Mouse (Mus musculus) liver, adult (tissue): ENCODE results near the gene Cbx3.

ENCODE experiments used
- GATA4 ChIP-seq: IDR thresholded peaks from 2 replicates; pipeline ENCODE4 v1.6.1; 2014; ENCODE audit warnings: mild to moderate bottlenecking, low read length; ENCODE audit not compliant: insufficient replicate concordance

Cbx3 gene

DNA sequence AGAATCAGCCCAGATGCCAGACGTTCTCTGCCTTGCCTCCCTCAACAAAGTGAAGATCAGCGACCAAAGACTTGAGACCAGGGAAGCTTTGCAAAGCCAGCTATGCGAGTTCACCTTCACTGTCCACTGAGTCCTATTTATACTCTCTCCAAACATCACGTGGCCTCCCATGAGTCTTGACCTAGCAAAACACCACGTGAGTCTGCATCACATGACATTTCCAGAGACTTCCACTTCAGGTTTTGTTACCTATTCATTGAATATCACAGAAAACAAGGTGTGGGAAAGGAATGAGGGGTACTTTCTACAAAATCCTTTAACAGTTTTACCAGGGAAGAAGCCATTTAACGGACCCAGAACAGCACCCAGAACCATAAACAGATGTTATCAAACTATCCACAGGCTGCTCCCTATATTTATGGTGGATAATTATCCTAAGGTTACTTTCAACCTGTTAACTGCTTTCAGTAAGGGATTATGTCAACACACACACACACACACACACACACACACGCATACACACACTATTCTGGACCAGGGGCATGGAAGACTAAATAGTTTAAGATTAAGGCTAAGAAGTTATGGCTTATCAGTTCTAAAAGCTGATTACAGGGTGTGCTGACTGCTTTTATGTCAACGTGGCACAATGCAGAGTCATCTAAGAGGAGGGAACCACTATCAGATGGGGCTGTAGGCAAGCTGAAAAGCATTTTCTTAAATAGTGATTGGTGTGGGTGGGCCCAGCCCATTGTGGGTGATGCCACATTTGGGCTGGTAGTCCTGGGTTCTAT lies 27.4 kb downstream of the Cbx3 start:
- no peak for TF ChIP-seq GATA4

DNA sequence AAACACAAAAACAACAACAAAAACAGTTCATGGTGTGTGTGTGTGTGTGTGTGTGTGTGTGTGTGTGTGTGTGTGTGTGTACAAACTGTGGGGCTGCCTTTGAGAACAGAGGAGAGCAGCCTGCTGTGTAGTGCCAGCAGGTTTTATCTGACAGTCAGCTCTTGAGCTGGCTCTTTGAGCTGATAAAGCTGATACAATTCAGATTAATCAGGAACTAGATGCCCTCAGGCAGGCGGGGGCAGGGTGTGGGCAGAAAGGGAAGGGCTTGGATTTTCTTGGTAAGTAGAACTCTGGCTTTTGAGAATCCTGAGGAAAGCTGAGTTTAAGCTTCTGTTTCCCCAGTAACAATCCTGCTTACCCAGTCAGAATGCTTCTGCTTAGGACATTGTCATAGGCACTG lies 35.5 kb downstream of the Cbx3 start:
- no peak for TF ChIP-seq GATA4

DNA sequence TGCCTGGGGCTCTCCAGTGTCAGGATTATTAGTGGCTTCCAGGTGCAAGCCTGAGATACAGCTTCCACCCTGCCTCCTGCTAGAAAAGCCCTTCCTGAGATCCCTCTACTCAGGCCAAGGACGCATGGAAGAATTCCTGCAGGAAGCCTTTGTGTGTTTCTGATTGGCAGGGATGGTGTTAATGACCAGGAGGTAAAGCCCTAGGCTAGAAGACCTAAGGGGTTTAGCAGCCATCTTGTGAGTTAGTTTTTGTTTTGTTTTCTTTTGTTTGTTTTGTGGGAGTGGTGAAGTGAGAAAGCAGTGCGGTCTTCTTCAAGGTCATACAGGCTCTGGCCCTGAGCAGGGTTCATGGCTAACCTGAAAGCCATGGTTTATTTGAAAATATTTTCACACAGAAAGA lies 37.4 kb downstream of the Cbx3 start:
- TF ChIP-seq GATA4, result no peak

DNA sequence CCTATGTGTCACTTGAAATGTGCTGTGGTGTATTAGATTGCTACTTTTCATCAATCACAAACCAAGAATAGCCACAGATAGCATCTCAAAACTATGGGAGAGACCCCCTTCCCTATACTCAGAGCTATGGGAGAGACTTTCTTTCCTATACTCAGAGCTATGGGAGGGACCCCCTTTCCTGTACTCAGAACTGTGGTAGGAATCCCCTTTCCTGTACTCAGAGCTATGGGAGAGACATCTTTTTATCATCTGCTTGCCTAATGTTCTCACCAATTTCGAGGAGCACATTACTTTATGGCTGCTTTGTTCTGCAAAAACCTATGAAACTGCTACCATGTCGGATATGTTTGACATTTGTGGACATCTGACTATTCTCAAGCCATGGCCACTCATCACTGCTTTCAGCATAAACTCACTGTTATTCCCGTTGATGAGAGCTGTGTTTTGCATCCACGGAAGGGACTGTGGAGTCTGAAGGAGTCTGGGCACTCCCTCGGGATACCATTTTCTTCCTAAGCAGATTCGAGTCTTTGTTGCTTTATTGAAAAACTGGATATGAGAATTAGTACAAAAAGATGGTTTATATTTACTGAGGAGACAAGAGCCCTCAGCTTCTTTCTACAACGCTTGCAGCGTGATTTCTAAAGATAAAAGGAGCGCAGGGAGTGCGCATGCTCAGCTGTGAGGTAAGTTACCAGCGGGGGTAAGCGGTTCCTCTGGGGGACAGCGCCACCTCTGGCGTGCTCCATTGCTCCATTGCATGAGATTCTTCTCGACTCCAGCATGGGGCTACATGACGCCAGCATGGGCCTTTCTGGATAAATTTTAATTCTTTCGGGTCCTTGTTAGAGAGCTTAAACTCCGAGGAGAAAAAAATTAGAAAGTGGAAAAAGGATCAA lies 38.8 kb downstream of the Cbx3 start:
- TF ChIP-seq GATA4, result no peak; the same call in 1 of the 2 replicates

DNA sequence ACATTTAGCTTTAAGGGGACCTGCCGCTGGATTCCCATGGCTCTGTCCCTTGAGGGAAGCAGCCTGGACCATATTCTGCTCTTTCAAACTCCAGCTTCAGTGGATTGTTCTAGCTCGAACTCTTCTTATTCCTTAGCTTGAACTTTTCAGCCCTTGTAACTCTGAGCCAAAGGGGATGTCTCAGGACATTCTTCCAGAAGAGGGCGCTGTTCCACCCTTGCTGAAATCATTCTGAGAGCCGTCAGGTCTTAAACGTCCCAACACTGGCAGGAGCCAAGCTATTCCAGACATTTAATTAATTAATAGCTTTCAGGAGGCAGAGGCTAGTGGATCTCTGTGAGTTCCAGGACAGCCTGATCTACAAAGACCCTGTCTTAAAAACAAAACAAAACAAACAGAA lies 39.9 kb downstream of the Cbx3 start:
- no peak for TF ChIP-seq GATA4

DNA sequence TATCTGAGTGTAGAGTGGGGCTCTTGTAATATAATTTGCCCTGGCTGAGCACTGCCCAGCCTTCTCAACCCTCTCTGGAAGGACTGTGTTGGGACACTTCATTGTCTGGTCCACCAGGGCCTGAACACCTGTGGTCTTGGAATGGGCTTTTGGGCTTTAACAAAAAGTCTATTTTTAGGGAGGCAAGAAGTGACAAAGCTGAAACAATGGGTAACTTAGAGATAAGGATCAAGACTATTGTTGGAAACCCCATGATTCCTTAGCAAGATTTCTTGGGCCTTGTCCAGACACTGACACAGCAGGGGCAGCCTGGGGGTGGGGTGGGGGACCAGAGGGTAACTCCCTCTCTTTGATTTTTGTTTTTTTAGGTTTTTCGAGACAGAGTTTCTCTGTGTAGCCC lies 40.8 kb downstream of the Cbx3 start:
- TF ChIP-seq GATA4, result no peak

DNA sequence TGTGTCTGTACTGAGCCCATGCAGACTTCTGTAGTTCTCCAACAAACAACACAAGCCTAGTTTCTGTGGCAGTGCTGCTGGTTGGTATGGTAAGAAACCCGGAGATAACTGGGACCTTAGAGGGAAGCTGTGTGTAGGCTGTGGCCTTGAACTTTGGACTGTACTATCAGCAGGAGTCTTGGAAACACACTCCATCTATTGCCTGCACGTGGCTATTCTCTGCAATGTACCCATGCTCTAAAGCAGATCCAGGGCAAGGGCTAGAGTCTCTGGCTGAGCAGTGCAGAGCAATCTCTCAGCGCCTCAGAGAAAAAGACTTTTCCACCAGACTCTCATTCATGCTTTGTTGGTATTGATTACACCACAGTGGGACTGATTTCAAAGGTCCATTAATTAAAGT lies 43.6 kb downstream of the Cbx3 start:
- no peak for TF ChIP-seq GATA4

DNA sequence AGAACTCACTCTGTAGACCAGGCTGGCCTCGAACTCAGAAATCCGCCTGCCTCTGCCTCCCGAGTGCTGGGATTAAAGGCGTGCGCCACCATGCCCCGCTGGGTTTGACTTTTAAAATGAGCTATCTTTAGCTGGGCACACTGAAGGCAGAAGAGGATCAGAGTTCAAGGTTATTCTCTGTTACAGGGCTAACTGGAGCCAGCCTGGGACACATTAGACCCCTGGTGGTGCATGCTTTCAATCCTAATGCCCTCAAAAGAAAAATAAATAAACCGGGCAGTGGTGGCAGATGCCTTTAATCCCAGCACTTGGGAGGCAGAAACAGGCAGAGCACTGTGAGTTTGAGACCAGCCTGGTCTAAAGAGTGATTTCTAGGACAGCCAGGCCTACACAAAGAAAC lies 44.7 kb downstream of the Cbx3 start:
- no peak for TF ChIP-seq GATA4

DNA sequence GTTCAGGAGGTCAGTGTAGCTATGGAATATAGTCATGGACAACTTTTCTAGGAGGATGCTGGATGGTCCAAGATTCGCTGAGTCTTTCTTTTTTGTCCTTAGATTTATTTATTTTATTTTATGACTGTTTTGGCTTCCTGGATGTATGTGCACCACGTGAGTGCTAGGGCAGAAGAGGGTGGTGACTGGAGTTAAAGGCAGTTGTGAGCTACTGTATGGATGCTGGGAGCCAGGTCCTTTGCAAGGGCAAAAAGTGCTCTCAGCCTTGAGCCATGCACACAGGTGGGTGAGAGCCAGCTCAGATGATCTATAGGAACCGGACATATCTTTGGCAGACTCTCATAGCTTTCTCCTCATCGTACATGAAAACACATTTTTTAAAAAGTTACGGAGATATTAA lies 53.1 kb downstream of the Cbx3 start:
- TF ChIP-seq GATA4, result no peak

DNA sequence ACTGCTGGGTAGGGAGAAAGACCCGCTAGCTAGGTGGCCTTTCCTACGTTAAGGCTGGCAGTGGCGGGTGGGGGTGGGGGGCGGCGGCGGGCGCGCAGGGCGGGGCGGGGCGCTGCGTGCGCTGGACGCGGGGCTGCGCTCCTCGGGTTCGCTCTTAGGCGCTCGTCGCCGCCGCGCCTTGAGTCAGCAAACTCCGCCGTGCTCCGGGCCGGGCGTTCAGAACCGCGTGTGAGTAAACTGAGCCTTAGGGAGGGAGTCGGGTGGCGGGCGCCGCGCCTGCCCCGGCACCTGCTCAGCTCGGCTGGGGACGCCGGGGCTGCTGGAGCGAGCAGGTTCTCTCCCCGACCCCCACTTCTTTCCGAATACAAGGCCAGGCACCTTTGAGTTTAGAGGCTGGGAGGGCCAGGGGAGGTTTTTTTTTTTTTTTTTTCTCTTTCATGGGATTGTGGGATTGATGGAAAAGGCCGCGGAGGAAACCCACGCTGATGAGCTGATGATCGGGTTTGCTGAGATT lies 53.7 kb downstream of the Cbx3 start, which contains the start of gene Snx10:
Snx10 (plus strand) TSS at position 95 of the 514 bp plus-strand sequence.
- no peak for TF ChIP-seq GATA4

DNA sequence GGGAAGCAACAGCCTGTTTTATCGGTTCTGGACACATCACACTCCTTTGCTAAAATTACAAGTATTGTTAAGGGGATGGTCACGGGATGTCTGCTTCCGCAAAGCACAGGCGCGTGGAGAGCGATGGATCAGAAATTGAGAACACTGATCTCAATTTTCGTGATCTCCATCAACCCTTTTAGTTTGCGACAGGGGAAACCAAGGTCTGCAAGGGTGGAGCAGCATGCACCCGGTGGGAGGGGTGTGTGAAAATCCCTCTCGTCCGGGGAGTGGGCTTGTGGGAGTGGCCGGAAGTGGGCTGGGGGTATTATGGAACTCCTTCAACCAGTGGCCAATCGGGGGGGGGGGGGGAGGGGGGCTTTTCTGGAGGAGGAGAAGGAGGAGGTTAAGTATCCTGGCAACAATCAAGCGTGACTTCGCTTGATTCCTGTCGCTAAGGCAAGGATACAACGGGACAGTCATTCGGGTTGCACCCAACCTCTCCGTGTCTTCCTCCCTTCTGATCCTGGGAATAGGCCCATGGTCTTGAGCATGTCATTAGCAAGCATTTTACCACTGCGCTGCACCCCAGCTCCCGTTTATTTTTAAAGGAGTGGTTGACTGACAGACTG lies 54.3 kb downstream of the Cbx3 start:
- TF ChIP-seq GATA4, result no peak

DNA sequence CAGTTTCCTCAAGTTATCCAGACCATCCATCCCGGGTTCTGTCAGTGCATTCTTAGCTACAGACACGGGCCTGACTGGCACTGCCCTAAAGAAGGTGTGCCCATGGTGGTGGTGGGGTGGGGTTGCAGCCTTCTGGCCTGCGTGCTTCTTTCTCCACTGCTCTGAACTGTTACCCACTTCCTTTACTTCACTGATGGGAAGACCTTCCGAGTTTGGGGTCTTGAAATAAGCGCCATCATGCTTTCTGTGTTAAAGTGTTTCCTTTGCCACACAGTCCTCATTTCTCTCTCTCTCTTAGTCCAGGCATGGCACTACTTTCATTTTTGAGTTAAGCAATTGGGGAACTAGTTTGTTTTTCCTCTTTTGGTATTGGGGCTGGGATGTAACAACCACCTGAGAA lies 54.8 kb downstream of the Cbx3 start:
- TF ChIP-seq GATA4, result no peak

DNA sequence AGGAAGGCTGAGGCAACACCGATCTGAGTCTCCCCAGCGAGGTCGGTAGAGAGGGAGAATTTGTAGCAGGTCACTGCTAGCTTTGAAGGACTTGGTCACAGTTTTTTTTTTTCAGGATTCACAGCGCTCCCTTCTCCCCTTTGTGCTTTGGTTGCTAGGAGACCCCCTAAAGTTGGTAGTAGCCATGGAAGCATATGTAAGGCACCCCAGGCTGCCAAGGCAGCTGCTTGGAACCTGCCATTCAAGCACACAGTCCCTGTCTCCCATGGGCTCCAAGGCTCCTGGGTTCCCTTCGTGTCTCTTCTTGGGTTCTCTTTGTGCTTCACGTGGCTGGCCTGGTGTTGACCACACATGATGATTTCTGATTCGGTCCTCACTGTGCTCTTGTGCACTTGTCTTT lies 59.3 kb downstream of the Cbx3 start:
- no peak for TF ChIP-seq GATA4
